Mouse (Mus musculus) stomach, embryonic 15.5 days (tissue): ENCODE results near the gene Klf12. TPM values are rescaled to one million over a fixed set of nuclear protein-coding genes. Genes with fewer than 3 reads are reported as not detected.

Source experiments
- ATAC-seq: fragments of 200-750 bp; cut with Nextera tagmentation; 2 replicates; pipeline ENCODE4 v1.8.0; 2017; ENCODE audit warnings: low read depth, moderate number of reproducible peaks, moderate TSS enrichment; ENCODE audit not compliant: insufficient read depth, low FRiP score
- H3K27ac ChIP-seq: fragments of 300-500 bp; sonication (generic); 2 replicates; pipeline ENCODE4 v1.5.1; 2015; ENCODE audit warnings: mild to moderate bottlenecking, inconsistent platforms
- H3K27me3 ChIP-seq: fragments of 300-500 bp; sonication (generic); replicated peaks from 2 replicates; pipeline ENCODE4 v1.6.1; 2015; ENCODE audit warnings: inconsistent platforms
- H3K36me3 ChIP-seq: fragments of 300-500 bp; sonication (generic); 2 replicates; pipeline ENCODE4 v1.6.1; 2015; ENCODE audit warnings: inconsistent platforms
- H3K4me1 ChIP-seq: fragments of 300-500 bp; sonication (generic); 2 replicates; pipeline ENCODE4 v1.6.1; 2015; ENCODE audit warnings: inconsistent platforms
- H3K4me2 ChIP-seq: fragments of 300-500 bp; sonication (generic); 2 replicates; pipeline ENCODE4 v1.6.1; 2015; ENCODE audit warnings: mild to moderate bottlenecking, inconsistent platforms
- H3K4me3 ChIP-seq: fragments of 300-500 bp; sonication (generic); replicated peaks from 2 replicates; pipeline ENCODE4 v1.5.1; 2015; ENCODE audit warnings: inconsistent platforms
- H3K9ac ChIP-seq: fragments of 300-500 bp; sonication (generic); 2 replicates; pipeline ENCODE4 v1.6.1; 2015; ENCODE audit warnings: inconsistent platforms
- H3K9me3 ChIP-seq: fragments of 300-500 bp; sonication (generic); 2 replicates; pipeline ENCODE4 v1.6.1; 2016; ENCODE audit warnings: inconsistent platforms
- WGBS: fragments of 180-500 bp; shearing (Covaris S2); methylation state at CpG from one replicate; pipeline ENCODE4 v1.1.7; 2015; 5-methylcytosine and 5-hydroxymethylcytosine counted together
- polyA plus RNA-seq: library from polyadenylated mRNA; unstranded; fragments of >200 nt; fragmentation: Nextera tagmentation; extraction: Ambion mirVana; gene quantifications from 2 replicates; pipeline ENCODE4 v1.2.1, GENCODE M21; 2015

The Klf12 gene
- polyA plus RNA-seq, 1 experiment from 2014 or later, result 11.1 TPM

DNA sequence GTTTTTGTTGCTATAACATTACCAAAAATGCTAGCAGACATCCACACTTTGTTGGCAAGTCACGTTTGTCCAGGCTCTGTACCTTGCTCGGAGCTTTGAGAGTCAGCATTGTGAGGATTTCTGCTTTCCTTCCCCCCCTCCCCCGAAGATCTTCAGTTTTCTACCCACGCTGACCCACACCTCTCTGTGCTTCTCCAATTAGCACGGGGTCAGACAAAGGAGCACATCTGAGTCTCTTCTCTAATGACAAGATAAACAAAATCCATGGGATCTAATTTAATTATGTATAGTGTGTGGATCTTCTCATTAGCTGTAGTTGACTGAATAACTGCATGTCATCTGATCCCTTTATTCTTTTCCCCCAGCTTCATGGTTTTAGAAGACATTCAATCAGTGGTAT, 215.8 kb downstream of the Klf12 start:
- ATAC-seq, result no peak
- Histone ChIP-seq H3K4me3 (no peak overlapping the region), H3K4me1 (no peaks in the 10 kb centered on the region), H3K27me3 (no peaks in the 10 kb centered on the region), H3K4me2 (no peak overlapping the region), H3K36me3 (no peaks in the 10 kb centered on the region), H3K9ac (no peak overlapping the region), H3K27ac (no peak overlapping the region), H3K9me3 (no peaks in the 10 kb centered on the region)
- WGBS, result 53% methylated on average over 5 of the region's 5 CpGs

DNA sequence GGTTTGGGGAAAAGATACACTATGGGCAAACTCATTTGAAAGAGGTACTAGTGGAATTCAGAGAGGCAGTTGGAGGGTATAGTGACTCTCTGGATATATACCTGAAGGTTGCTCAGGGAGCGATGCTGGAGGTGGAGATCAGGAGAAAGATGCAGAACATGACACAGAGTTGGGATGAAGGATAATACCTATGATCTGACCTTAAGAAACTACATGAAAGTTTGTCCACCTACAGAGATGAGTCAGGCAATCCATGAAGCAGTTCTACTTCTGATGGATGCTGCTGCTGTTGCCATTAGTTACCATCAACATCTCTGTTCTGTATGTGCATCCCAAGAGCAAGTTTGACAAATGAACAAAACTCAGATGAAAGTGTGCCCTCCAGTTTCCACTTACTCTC, 222.0 kb downstream of the Klf12 start:
- Histone ChIP-seq H3K4me2 (no peak overlapping the region), H3K27ac (no peak overlapping the region), H3K4me1 (no peaks in the 10 kb centered on the region), H3K9ac (no peak overlapping the region), H3K36me3 (no peaks in the 10 kb centered on the region), H3K9me3 (no peaks in the 10 kb centered on the region), H3K4me3 (no peak overlapping the region), H3K27me3 (no peaks in the 10 kb centered on the region)
- WGBS, result 89% methylated on average over 1 of the region's 1 CpGs
- ATAC-seq, result no peak

DNA sequence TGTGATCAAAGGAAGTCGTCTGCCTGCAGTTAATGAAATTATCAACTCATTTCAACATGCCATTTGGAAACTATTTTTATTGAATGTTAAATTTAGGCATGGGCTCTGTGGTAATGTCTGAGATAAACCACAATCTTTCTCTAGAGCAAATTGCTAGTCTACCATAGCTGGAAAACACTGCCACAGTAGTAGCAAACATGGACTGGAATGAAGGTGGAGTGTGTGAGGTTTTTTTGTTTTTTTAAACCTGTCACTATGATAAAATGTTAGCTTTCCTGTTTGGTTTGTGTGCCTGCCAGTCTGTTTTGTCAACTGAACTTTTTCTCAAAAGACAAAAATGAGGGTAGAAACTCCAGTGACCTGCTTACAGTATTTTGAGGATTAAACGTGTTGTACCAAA, 230.3 kb downstream of the Klf12 start:
- Histone ChIP-seq H3K9me3 (no peaks in the 10 kb centered on the region), H3K27me3 (no peaks in the 10 kb centered on the region), H3K4me2 (no peak overlapping the region), H3K27ac (no peak overlapping the region), H3K4me1 (no peaks in the 10 kb centered on the region), H3K9ac (no peak overlapping the region), H3K4me3 (no peak overlapping the region), H3K36me3 (no peaks in the 10 kb centered on the region)
- ATAC-seq, result no peak
- 70% methylated on average over 2 of the region's 2 CpGs for WGBS

DNA sequence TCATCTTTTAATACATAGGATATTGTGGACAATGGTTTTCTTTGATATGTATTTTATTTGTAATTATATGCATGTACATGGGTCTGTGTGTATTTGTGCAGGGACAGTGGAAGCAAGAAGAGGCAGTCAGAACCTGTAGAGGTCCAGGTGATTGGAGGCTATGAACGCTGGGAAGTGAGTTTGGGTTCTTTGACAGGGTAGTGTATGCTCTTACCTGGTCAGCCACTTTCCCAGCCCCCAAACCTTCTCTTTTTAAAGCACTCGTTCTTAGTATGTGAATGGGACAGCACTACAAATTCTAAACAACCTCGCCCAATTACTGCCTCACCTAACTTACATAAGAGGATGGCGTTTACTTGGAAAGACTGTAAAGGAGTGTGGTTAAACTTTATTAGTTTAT, 231.0 kb downstream of the Klf12 start:
- Histone ChIP-seq H3K27me3 (no peaks in the 10 kb centered on the region), H3K4me2 (no peak overlapping the region), H3K4me1 (no peaks in the 10 kb centered on the region), H3K4me3 (no peak overlapping the region), H3K27ac (no peak overlapping the region), H3K9ac (no peak overlapping the region), H3K36me3 (no peaks in the 10 kb centered on the region), H3K9me3 (no peaks in the 10 kb centered on the region)
- 81% methylated on average over 4 of the region's 4 CpGs for WGBS
- ATAC-seq, result no peak

DNA sequence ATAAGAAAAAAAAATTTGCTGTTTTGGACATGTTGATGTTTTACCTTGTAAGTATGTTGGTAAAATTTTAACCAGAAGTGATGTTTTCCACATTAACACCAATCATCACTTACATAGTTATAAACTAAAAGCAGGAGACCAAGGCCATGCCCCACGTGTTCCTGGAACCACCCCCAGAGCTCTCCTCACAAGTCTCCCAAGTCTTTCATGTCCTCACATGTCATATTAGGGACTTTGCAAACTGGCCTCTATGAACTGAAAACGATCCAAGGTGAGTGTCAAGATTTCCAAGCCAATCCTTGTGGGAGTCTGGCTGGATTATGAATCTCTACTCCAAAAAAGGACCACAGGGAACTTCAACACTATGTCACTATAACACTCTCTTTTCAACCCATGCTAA, 231.6 kb downstream of the Klf12 start:
- Histone ChIP-seq H3K4me2 (no peak overlapping the region), H3K9me3 (no peaks in the 10 kb centered on the region), H3K9ac (no peak overlapping the region), H3K27me3 (no peaks in the 10 kb centered on the region), H3K27ac (no peak overlapping the region), H3K36me3 (no peaks in the 10 kb centered on the region), H3K4me3 (no peak overlapping the region), H3K4me1 (no peaks in the 10 kb centered on the region)
- WGBS, result 79% methylated on average over 2 of the region's 2 CpGs
- ATAC-seq, result no peak

DNA sequence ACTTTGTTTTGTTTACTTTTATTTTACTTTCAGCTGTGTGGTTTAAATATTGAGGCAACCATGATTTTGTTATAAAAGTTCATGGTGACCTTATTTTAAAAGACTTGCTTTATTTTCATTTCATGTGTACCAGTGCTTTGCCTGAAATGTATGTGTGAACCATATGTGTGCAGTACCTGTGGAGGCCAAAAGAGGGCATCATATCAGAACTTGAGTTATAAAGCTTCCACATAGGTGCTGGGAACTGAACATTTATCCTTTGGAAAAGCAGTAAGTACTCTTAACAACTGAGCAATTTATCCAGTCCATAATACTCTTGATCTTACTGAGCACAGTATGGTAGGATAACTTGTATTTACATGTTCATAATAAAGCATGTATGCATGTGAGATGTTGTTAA, 239.0 kb downstream of the Klf12 start:
- no peak overlapping the region for H3K27ac ChIP-seq
- H3K4me1 ChIP-seq, result no peaks in the 10 kb centered on the region
- no peak overlapping the region for H3K4me3 ChIP-seq
- H3K36me3 ChIP-seq, result no peaks in the 10 kb centered on the region
- H3K4me2 ChIP-seq, result no peak overlapping the region
- no peaks in the 10 kb centered on the region for H3K27me3 ChIP-seq
- ATAC-seq, result no peak
- H3K9me3 ChIP-seq, result no peaks in the 10 kb centered on the region
- H3K9ac ChIP-seq, result no peak overlapping the region

DNA sequence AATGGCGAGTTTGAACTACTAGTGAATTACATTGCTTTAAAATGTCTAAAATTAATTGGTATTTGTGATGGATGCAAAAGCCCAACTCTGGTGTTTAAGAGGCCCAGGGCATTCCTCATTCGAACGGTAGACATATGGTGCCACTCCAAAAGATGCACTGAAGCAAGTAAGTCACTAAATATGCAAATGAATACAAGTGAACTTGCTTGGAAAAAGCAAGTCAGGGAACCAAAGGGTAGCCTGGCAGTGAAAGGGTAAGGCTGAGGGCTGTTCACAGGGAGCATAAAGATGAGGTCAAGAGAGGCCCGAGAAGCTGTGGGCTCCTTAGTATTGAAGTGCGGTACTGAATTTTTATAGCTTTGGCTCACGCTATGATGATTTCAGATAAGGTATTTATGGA, 242.7 kb downstream of the Klf12 start:
- no peak overlapping the region for H3K9ac ChIP-seq
- H3K4me2 ChIP-seq, result no peak overlapping the region
- no peaks in the 10 kb centered on the region for H3K9me3 ChIP-seq
- H3K36me3 ChIP-seq, result no peaks in the 10 kb centered on the region
- no peaks in the 10 kb centered on the region for H3K27me3 ChIP-seq
- H3K4me3 ChIP-seq, result no peak overlapping the region
- no peak for ATAC-seq
- 79% methylated on average over 6 of the region's 6 CpGs for WGBS
- no peaks in the 10 kb centered on the region for H3K4me1 ChIP-seq
- H3K27ac ChIP-seq, result no peak overlapping the region

DNA sequence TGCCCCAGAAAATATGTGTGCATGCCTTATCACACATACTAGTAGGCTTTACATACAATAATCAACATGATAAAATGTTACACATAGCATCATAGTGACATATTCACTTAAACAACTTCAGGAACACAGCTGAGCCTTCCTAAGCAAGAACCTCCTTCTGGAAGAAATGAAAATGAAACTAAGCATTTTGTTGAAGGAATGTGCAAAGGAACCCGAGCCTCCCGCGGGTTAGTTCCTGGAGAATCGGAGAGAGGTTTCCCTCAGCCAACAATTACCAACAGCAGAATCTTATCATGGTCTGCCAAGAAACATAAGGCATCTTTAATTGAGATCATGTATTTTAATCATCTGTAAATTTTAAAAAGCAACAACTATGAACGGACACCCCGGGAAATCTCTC, 257.8 kb downstream of the Klf12 start:
- Histone ChIP-seq H3K9me3 (no peaks in the 10 kb centered on the region), H3K9ac (no peak overlapping the region), H3K27ac (no peak overlapping the region), H3K4me3 (no peak overlapping the region), H3K4me2 (no peak overlapping the region), H3K27me3 (no peaks in the 10 kb centered on the region), H3K4me1 (no peaks in the 10 kb centered on the region), H3K36me3 (no peaks in the 10 kb centered on the region)
- 81% methylated on average over 6 of the region's 6 CpGs for WGBS
- ATAC-seq, result no peak

DNA sequence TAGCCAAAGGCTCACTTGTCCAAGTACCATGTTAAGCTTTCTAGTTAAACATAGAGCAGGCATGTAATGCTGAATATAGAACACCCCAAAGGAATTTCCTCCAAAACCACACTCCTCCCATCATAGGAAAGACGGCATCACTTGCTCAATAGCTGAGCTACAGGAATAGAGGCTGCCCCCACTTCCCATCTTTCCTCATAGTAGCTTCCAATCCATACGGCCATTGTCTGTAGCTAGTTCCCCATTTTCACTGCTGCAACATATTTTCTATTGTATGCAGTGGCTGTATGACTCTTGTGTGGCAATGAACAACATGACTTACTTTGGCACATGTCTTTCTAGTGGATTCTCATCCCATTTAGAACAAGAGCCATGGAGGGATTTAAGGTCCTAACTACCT, 267.3 kb downstream of the Klf12 start:
- Histone ChIP-seq H3K27me3 (no peaks in the 10 kb centered on the region), H3K9ac (no peak overlapping the region), H3K27ac (no peak overlapping the region), H3K4me2 (no peak overlapping the region), H3K4me1 (no peaks in the 10 kb centered on the region), H3K9me3 (no peaks in the 10 kb centered on the region), H3K4me3 (no peak overlapping the region), H3K36me3 (no peaks in the 10 kb centered on the region)
- no peak for ATAC-seq
- 80% methylated on average over 2 of the region's 2 CpGs for WGBS

DNA sequence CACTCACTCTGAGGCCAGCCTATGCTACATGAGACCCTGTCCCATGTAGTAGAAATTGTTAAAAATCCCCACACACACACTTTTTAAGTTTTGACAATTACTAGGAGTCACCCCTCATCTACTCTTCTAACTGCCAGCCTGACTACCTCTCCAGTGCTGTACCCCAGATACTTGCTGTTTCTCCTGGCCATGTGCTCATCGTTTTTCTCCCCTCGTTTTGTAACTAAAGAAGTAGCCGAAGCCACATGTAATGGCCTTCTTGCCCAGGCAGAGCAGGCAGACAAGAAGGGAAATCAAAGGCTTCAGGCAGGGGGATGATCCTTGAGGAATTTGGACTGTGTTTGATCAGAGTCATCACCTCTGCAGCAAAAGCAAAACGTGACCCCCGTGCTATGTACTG, 274.0 kb downstream of the Klf12 start:
- H3K9me3 ChIP-seq, result no peaks in the 10 kb centered on the region
- no peaks in the 10 kb centered on the region for H3K4me1 ChIP-seq
- no peak overlapping the region for H3K4me2 ChIP-seq
- no peak for ATAC-seq
- H3K36me3 ChIP-seq, result no peaks in the 10 kb centered on the region
- no peak overlapping the region for H3K27ac ChIP-seq
- WGBS, result 69% methylated on average over 5 of the region's 5 CpGs
- no peak overlapping the region for H3K4me3 ChIP-seq
- H3K9ac ChIP-seq, result no peak overlapping the region
- H3K27me3 ChIP-seq, result no peaks in the 10 kb centered on the region

DNA sequence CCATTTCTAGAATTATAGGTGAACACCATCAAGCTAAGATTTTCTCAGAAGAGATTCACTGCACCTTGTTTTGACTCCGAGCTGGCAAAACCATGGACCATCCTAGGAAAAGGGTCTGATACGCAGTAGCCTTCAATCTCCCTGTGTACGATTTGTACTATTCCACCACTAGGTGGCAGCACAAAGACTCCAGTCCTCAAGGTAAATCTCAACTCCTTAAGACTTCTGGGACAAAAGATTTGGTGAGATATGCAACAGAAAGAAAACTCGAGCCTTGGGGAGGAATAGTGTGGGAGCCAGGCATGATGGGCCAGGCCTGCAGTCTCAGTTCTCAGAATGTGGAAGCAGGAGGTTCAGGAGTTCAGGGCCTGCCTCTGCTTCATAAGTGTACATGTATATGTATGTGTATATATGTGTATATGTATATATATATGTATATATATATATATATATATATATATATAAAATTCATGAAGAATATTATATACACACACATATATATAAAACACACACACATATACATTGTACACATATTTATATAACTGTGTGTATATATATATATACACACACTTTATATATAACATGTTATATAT, 274.6 kb downstream of the Klf12 start:
- Histone ChIP-seq H3K27me3 (no peaks in the 10 kb centered on the region), H3K36me3 (no peaks in the 10 kb centered on the region), H3K4me3 (no peak overlapping the region), H3K4me1 (no peaks in the 10 kb centered on the region), H3K9me3 (no peaks in the 10 kb centered on the region), H3K27ac (no peak overlapping the region), H3K4me2 (no peak overlapping the region), H3K9ac (no peak overlapping the region)
- ATAC-seq, result no peak
- 46% methylated on average over 4 of the region's 4 CpGs for WGBS

DNA sequence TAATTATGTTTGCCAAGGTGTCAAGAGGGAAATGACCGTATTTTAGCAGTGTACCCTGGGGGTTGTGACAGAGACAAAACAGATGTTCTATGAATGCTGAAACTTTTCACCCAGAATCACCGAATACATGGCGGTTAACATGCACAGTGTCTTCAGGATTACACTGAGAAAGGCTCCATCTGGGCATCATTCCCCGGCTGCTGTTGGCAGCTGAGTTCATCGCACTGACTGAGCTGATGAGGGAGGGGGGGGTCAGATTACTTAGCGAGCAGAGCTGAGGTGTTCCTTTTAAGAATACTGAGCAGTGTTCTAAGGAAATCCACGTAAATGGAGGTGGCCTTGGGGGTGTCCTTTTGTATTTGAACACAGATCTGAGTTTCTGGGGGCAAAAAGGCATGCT, 301.0 kb downstream of the Klf12 start:
- 49% methylated on average over 7 of the region's 7 CpGs for WGBS
- H3K36me3 ChIP-seq, result no peaks in the 10 kb centered on the region
- H3K4me1 ChIP-seq, result 0 out of 2 replicates have a peak, but pooled peaks cover 4% of the 10 kb centered on the region
- no peaks in the 10 kb centered on the region for H3K27me3 ChIP-seq
- ATAC-seq, result no peak
- H3K4me2 ChIP-seq, result no peak overlapping the region
- H3K9me3 ChIP-seq, result no peaks in the 10 kb centered on the region
- no peak overlapping the region for H3K9ac ChIP-seq
- H3K27ac ChIP-seq, result no peak overlapping the region
- no peak overlapping the region for H3K4me3 ChIP-seq

DNA sequence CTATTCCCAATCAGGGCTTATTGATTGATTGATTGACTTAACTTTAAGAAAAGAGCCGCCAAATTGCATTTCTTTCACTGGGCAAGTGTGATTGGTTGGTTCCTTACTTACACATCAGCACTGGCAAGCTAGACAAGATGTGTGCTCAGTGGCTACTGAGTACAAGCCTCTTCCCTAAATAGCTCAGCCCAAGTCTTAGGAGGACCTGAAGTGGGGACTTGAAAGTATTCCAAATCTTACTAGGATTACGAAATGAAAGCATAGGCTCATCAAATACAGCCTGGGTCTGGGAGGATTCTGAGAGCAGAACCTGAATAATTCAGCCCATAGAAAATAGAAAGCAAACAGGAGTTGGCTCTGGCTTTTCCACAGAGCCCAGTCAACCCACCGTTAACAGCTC, 303.3 kb downstream of the Klf12 start:
- ATAC-seq, result no peak
- Histone ChIP-seq H3K4me3 (no peak overlapping the region), H3K36me3 (no peaks in the 10 kb centered on the region)

More for the DNA sequence above, 303.3 kb downstream of the Klf12 start:
- Histone ChIP-seq H3K27me3 (no peaks in the 10 kb centered on the region), H3K27ac (no peak overlapping the region), H3K9me3 (no peaks in the 10 kb centered on the region), H3K4me2 (no peak overlapping the region), H3K4me1 (0 out of 2 replicates have a peak, but pooled peaks cover 4% of the 10 kb centered on the region), H3K9ac (no peak overlapping the region)
- 78% methylated on average over 3 of the region's 3 CpGs for whole genome bisulfite sequencing
